Mouse (Mus musculus): ENCODE data around the gene Arhgef3. TPM values are rescaled to one million over a fixed set of nuclear protein-coding genes. Genes with fewer than 3 reads are reported as not detected.
"Not testable (repeated sequence)": the region's sequence is repeated elsewhere in the genome, so short reads cannot be mapped to it uniquely, and the experiment has no call there.

Arhgef3 gene
- polyA plus RNA-seq, 1 experiment from 2014 or later, result 26.6 TPM

- H3K4me2 ChIP-seq, result no peak overlapping the region
- no peak overlapping the region for H3K27ac ChIP-seq
- H3K36me3 ChIP-seq, result no peaks in the 10 kb centered on the region
- H3K27me3 ChIP-seq, result no peaks in the 10 kb centered on the region
- H3K9ac ChIP-seq (replicated peaks), result no peak overlapping the region
- 0 out of 2 replicates have a peak, but pooled peaks cover 4% of the 10 kb centered on the region for H3K4me1 ChIP-seq (replicated peaks)
- WGBS, result 87% methylated on average over 5 of the region's 5 CpGs
- no peaks in the 10 kb centered on the region for H3K9me3 ChIP-seq
- ATAC-seq (ENCODE audit: insufficient number of reproducible peaks, insufficient read depth, low FRiP score, low TSS enrichment, low read depth), result no peak
- no peak overlapping the region for H3K4me3 ChIP-seq (replicated peaks)
These were observed 131.7 kb downstream of the Arhgef3 start for GRCm38 (mm10) chr14:27246424-27246823.

GRCm38 (mm10) chr14:27246948-27247347 is 132.2 kb downstream of the Arhgef3 start:
- WGBS, result 90% methylated on average over 10 of the region's 10 CpGs

GRCm38 (mm10) chr14:27249121-27249520 is 134.4 kb downstream of the Arhgef3 start:
- no peak overlapping the region for H3K27ac ChIP-seq
- H3K9me3 ChIP-seq, result no peaks in the 10 kb centered on the region
- no peak overlapping the region for H3K4me2 ChIP-seq
- no peaks in the 10 kb centered on the region for H3K36me3 ChIP-seq
- no peak overlapping the region for H3K4me3 ChIP-seq (replicated peaks)
- 0 out of 2 replicates have a peak, but pooled peaks cover 4% of the 10 kb centered on the region for H3K4me1 ChIP-seq (replicated peaks)
- no peak overlapping the region for H3K9ac ChIP-seq (replicated peaks)
- no peaks in the 10 kb centered on the region for H3K27me3 ChIP-seq
- ATAC-seq (ENCODE audit: insufficient number of reproducible peaks, insufficient read depth, low FRiP score, low TSS enrichment, low read depth), result no peak
- WGBS, result 100% methylated on average over 1 of the region's 1 CpGs

More at GRCm38 (mm10) chr14:27246948-27247347, 132.2 kb downstream of the Arhgef3 start:
- H3K27ac ChIP-seq; ATAC-seq (ENCODE audit: insufficient number of reproducible peaks, insufficient read depth, low FRiP score, low TSS enrichment, low read depth); H3K4me2 ChIP-seq; H3K4me3 ChIP-seq (replicated peaks); H3K36me3 ChIP-seq; H3K9me3 ChIP-seq; H3K4me1 ChIP-seq (replicated peaks); H3K9ac ChIP-seq (replicated peaks); H3K27me3 ChIP-seq: not testable (repeated sequence)

DNA sequence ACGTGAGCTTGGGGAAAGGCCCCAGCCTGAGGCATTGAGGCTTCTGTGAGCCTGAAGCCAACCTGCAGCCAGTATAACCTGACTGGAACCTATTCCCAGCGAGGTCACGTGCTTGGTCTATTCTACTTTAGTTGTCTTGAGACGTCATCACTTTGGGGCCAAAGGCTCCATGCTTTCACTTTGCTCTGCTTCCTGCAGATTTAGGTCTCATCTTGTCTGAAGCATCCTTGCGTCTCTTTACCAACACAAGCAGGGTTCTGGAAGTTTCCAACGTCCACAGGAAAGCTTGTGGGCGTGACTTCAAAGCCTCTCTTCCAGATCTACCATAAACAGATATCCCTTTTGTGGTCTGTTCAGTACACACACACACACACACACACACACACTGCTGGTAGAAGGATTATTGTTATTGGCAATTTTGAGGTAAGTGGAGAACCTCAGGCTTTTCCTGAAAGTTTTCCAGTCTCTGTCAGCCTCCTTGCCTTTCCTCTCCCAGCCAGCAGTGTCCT is 135.6 kb downstream of the Arhgef3 start:
- Histone ChIP-seq H3K27me3 (no peaks in the 10 kb centered on the region), H3K9me3 (no peaks in the 10 kb centered on the region), H3K4me3 (replicated peaks) (no peak overlapping the region), H3K4me2 (no peak overlapping the region), H3K9ac (replicated peaks) (no peak overlapping the region), H3K27ac (no peak overlapping the region), H3K4me1 (replicated peaks) (0 out of 2 replicates have a peak, but pooled peaks cover 4% of the 10 kb centered on the region), H3K36me3 (no peaks in the 10 kb centered on the region)
- 77% methylated on average over 7 of the region's 7 CpGs for WGBS
- ATAC-seq (ENCODE audit: insufficient number of reproducible peaks, insufficient read depth, low FRiP score, low TSS enrichment, low read depth), result no peak

DNA sequence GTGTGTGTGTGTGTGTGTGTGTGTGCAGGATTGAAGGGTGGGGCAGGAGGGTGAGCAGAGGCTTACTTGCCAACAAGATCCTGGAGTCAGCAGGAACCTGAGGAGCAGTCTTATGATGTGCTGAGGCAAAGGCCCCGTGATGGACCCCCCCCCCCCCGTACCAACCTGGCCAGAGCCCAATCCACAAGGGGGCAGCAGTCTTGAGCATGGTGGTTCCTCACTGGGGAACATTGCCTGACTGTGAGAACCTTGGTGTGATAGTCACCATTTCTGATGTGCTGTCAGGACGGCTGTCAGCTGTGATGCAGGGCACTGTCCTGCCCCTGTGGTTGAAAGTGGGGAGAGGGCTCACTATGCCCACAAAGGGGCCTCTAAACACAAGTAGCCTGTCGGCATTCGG is 138.7 kb downstream of the Arhgef3 start:
- H3K9me3 ChIP-seq, result no peaks in the 10 kb centered on the region
- H3K27ac ChIP-seq, result no peak overlapping the region
- no peak overlapping the region for H3K4me2 ChIP-seq
- no peaks in the 10 kb centered on the region for H3K36me3 ChIP-seq
- no peak for ATAC-seq (ENCODE audit: insufficient number of reproducible peaks, insufficient read depth, low FRiP score, low TSS enrichment, low read depth)
- H3K9ac ChIP-seq (replicated peaks), result no peak overlapping the region
- H3K4me1 ChIP-seq (replicated peaks), result 0 out of 2 replicates have a peak, but pooled peaks cover 4% of the 10 kb centered on the region
- no peak overlapping the region for H3K4me3 ChIP-seq (replicated peaks)
- no peaks in the 10 kb centered on the region for H3K27me3 ChIP-seq
- WGBS, result 90% methylated on average over 5 of the region's 5 CpGs

GRCm38 (mm10) chr14:27262349-27262748 is 147.7 kb downstream of the Arhgef3 start:
- no peak overlapping the region for H3K4me3 ChIP-seq (replicated peaks)
- no peaks in the 10 kb centered on the region for H3K27me3 ChIP-seq
- H3K4me2 ChIP-seq, result no peak overlapping the region
- H3K36me3 ChIP-seq, result no peaks in the 10 kb centered on the region
- H3K27ac ChIP-seq, result no peak overlapping the region
- H3K9ac ChIP-seq (replicated peaks), result no peak overlapping the region
- 0 out of 2 replicates have a peak, but pooled peaks cover 5% of the 10 kb centered on the region for H3K4me1 ChIP-seq (replicated peaks)
- H3K9me3 ChIP-seq, result no peaks in the 10 kb centered on the region
- ATAC-seq (ENCODE audit: insufficient number of reproducible peaks, insufficient read depth, low FRiP score, low TSS enrichment, low read depth), result no peak
- WGBS, result 72% methylated on average over 5 of the region's 6 CpGs

DNA sequence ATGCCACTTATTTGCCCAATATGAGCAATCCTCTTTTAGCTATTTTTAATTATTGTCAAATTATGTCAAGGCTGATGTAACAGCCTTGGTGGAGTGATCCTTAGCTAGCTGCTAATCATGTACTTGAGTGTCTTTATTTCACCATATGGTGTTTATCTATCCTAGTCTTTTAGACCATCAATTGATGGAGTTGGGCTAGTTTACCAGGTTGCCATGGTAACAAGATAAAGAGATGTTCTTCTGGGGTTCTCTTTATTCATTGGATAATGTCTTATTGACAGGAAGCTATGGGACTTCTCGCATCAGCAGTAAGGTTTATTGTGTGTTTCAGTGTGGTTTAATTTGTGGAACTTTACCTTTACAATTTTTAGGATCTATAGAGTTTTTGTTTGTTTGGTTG is 151.9 kb downstream of the Arhgef3 start:
- Histone ChIP-seq H3K4me2 (no peak overlapping the region), H3K4me3 (replicated peaks) (no peak overlapping the region), H3K36me3 (no peaks in the 10 kb centered on the region), H3K27me3 (no peaks in the 10 kb centered on the region), H3K4me1 (replicated peaks) (0 out of 2 replicates have a peak, but pooled peaks cover 5% of the 10 kb centered on the region), H3K27ac (no peak overlapping the region), H3K9ac (replicated peaks) (no peak overlapping the region), H3K9me3 (no peaks in the 10 kb centered on the region)
- 89% methylated on average over 1 of the region's 1 CpGs for WGBS
- no peak for ATAC-seq (ENCODE audit: insufficient number of reproducible peaks, insufficient read depth, low FRiP score, low TSS enrichment, low read depth)

DNA sequence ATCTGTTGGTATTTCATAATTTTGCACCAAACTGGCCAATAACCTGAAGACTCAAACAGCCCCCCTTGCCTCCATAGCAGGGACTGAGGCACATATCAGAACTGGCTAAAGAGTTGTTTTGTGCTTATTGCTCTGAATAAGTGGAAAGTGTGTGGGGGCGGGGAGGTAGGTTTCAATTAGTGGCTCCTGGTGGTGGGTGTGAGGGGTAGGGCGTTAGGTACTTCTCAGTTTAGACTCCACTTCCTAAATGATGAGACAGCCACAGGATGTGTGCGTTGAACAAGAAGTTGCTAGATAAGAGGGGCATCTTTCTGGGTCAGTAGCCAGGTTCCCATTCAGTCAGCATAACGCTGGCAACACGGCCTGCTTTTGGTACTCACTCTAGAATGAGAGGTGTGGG is 153.4 kb downstream of the Arhgef3 start:
- H3K4me1 ChIP-seq (replicated peaks), result no peaks in the 10 kb centered on the region
- H3K36me3 ChIP-seq, result no peaks in the 10 kb centered on the region
- no peaks in the 10 kb centered on the region for H3K27me3 ChIP-seq
- H3K4me2 ChIP-seq, result no peak overlapping the region
- no peaks in the 10 kb centered on the region for H3K9me3 ChIP-seq
- no peak overlapping the region for H3K4me3 ChIP-seq (replicated peaks)
- no peak for ATAC-seq (ENCODE audit: insufficient number of reproducible peaks, insufficient read depth, low FRiP score, low TSS enrichment, low read depth)
- WGBS, result 81% methylated on average over 5 of the region's 5 CpGs
- no peak overlapping the region for H3K27ac ChIP-seq
- H3K9ac ChIP-seq (replicated peaks), result no peak overlapping the region

DNA sequence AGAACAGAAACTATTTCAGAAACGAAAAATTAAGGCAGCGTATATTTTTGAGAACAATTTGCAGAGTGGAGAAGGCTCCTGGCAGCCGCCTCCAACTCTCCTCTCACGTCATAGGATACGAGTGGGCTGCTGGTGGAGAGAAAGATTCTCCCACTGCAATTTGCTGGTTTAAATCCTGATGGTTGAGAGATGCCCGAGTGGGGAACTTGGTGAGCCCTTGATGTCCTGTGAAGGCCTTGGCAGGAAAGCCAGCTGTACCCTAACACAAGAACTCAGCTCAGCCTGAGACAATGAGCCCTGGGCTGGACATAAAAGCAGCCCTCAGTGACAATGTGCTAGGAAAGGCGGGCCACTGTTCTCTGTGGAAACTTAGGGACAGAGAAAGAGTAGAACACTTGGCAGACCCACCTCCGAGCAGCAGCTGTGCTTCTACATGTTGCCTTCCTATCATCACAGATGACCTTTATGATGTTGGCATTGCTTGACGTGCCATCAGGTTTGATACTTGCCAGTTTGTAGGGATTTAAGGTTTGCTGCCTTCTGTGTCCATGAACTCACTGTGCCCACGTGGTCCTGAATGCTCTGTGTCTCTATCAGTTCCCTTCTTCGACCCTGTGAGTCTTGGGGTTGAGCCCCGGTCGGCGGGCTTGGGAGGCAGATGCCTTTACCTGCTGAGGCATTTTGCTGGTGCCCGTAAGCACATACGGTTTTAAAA is 154.4 kb downstream of the Arhgef3 start:
- H3K4me2 ChIP-seq, result no peak overlapping the region
- no peak overlapping the region for H3K4me3 ChIP-seq (replicated peaks)
- H3K27me3 ChIP-seq, result no peaks in the 10 kb centered on the region
- no peaks in the 10 kb centered on the region for H3K9me3 ChIP-seq
- H3K9ac ChIP-seq (replicated peaks), result no peak overlapping the region
- no peak overlapping the region for H3K27ac ChIP-seq
- WGBS, result 88% methylated on average over 16 of the region's 16 CpGs
- no peak for ATAC-seq (ENCODE audit: insufficient number of reproducible peaks, insufficient read depth, low FRiP score, low TSS enrichment, low read depth)
- no peaks in the 10 kb centered on the region for H3K36me3 ChIP-seq
- no peaks in the 10 kb centered on the region for H3K4me1 ChIP-seq (replicated peaks)

DNA sequence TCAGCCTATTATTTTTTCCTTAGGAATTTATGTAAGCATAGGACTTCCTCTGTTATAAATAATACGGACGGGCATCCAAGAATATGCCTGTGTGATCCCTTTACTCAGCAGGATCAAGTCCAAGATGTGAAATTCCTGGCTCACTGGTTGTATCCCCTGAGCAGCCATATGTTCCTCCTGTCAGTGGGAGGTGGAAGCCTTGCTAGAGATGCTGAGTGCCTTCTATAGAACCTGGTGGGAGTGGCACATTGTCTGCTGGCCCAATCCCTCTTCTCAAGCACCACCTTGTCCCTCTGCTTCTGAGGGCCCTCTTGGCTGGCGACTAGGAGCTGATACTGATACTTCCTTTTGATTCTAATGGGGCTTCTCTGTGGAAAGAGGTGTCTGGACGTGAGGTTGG is 155.1 kb downstream of the Arhgef3 start:
- H3K4me3 ChIP-seq (replicated peaks), result no peak overlapping the region
- H3K4me1 ChIP-seq (replicated peaks), result no peaks in the 10 kb centered on the region
- WGBS, result 65% methylated on average over 4 of the region's 4 CpGs
- no peak for ATAC-seq (ENCODE audit: insufficient number of reproducible peaks, insufficient read depth, low FRiP score, low TSS enrichment, low read depth)
- H3K9me3 ChIP-seq, result no peaks in the 10 kb centered on the region
- no peak overlapping the region for H3K27ac ChIP-seq
- no peaks in the 10 kb centered on the region for H3K36me3 ChIP-seq
- H3K27me3 ChIP-seq, result no peaks in the 10 kb centered on the region
- no peak overlapping the region for H3K4me2 ChIP-seq
- no peak overlapping the region for H3K9ac ChIP-seq (replicated peaks)

GRCm38 (mm10) chr14:27270466-27270865 is 155.8 kb downstream of the Arhgef3 start:
- no peak for ATAC-seq (ENCODE audit: insufficient number of reproducible peaks, insufficient read depth, low FRiP score, low TSS enrichment, low read depth)
- no peak overlapping the region for H3K9ac ChIP-seq (replicated peaks)
- WGBS, result 91% methylated on average over 4 of the region's 4 CpGs
- H3K36me3 ChIP-seq, result no peaks in the 10 kb centered on the region
- H3K27ac ChIP-seq, result no peak overlapping the region
- H3K9me3 ChIP-seq, result no peaks in the 10 kb centered on the region
- no peaks in the 10 kb centered on the region for H3K4me1 ChIP-seq (replicated peaks)
- H3K27me3 ChIP-seq, result no peaks in the 10 kb centered on the region
- H3K4me3 ChIP-seq (replicated peaks), result no peak overlapping the region
- no peak overlapping the region for H3K4me2 ChIP-seq

All from limb, embryonic 12.5 days (tissue).